Mouse (Mus musculus) regulatory T cell (primary cell): Measurements from ENCODE around the gene Gnb1l.

ENCODE experiments used
- in situ Hi-C: fragments of 300-600 bp; cut with MboI, MseI; formaldehyde crosslinking; loops from one replicate; pipeline ENCODE4 v1.15.1; 2025; ENCODE audit warnings: high pct_unique_total_duplicates

The Gnb1l gene

DNA sequence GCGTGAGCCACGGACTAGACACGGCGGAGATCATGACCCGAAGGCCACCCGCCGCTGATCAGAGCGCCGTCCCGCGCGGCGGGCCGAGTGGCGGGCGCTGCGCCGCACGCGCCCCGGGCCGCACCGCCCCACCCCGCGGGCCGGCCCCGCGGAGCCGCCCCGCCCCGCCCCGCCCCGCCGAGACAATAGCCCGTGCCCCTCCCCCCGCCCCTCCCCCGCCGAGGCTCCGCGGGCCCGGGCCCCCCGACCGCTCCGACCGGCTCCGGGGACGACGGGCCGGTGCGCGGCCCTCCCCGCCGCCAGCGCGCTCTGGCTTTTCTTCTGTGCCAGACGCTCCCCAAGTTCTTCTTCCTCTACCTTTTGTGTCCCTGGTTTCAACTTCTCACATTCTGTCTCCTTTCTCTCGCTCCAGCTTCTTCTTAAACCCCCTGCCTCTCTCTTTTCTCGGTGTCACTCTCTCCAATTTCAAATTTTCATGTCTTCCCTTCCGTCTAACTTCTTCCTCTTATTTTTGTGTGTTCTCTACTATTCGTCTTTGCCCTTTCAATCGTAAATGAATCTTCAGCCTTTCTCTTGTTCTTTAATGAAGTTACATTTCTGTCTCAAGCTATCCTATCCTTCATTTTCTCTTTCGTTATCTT, 88.5 kb downstream of the Gnb1l start:
- in situ Hi-C loops = no loop called here

DNA sequence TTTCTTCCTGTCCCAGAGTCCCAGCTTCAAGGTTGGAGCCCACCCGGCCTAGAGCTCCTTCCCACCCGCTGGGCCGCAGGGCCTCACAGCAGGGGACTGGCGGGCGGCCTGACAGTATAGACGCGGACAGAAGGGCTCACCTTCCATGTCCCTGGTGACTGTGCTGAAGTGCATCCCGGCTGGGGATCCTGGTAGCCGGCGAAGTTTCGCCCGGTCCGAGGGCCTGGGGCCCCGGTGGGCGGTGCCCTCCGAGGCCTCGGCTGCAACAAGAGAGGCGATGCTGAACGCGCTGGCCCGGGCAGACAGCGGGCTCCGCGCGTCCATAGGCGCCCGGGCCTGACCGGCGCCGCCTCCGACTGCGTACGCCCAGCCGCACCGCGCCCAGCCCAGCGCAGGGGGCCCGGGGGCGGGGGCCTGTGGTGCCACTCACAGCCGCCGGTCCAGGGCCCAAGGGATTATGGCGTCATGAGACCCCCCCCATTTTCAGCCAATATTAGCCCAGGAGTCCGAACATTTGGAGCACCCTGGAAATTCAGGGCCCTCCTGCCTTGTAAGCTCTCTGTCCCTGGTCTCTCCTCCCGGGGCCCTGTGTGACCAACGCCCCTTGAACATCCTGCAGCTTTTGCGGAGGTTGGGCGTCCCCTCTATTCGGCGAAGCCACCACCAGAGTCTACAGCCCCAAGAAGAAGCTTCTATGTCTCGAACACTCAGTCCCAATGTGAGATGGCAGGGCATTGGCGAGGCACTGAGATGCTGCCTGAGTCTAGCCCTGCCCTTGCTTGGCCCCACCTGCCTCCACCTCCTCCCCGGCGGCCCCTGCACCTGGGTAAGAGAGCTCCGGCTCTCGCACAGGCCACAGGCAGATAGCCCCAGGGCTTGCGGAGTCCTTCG, 89.6 kb downstream of the Gnb1l start:
- in situ Hi-C loops = no loop called here

DNA sequence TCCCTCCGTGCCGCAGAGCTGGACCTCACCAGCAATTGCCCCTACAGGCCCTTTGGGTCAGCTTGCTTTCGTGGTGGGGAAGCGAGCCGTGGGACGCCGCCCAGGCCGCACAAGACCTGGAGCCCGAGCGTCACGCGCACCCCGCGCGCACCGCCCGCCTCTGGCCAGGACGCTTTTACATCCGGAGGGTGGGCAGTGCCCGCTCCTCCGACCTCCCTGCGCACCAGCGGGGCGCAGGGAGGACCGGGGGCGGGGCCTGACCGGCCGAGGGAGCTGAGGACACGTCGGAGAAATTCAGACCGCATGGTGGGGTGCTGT, 90.2 kb downstream of the Gnb1l start:
- in situ Hi-C loops = no loop called here

DNA sequence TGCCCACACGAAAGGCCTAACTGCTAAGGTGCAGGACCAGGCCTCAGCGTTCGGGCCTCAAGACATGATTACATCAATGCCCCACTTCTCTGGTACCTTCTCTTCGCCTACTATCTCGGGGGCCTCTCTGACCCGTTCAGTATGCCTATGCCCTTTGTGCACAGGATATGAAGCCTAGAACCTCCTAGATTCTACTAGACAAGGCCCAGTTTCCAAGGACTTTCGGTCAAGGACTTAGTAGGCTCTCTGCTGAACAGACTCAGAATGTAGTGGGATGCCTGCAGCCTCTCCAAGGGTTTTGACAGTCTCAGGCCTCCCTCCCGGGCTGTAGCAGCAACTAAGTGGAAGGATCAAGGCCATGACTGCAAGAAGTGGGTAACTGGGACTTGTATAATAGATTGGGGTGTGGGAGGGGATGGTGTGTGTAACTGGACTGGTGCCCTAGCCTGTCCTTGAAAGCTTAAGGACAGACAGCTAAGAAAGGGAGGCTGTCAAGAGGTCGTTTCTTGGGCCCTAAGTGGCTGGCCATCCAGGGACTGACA, 90.6 kb downstream of the Gnb1l start:
- in situ Hi-C loops = no loop called here

DNA sequence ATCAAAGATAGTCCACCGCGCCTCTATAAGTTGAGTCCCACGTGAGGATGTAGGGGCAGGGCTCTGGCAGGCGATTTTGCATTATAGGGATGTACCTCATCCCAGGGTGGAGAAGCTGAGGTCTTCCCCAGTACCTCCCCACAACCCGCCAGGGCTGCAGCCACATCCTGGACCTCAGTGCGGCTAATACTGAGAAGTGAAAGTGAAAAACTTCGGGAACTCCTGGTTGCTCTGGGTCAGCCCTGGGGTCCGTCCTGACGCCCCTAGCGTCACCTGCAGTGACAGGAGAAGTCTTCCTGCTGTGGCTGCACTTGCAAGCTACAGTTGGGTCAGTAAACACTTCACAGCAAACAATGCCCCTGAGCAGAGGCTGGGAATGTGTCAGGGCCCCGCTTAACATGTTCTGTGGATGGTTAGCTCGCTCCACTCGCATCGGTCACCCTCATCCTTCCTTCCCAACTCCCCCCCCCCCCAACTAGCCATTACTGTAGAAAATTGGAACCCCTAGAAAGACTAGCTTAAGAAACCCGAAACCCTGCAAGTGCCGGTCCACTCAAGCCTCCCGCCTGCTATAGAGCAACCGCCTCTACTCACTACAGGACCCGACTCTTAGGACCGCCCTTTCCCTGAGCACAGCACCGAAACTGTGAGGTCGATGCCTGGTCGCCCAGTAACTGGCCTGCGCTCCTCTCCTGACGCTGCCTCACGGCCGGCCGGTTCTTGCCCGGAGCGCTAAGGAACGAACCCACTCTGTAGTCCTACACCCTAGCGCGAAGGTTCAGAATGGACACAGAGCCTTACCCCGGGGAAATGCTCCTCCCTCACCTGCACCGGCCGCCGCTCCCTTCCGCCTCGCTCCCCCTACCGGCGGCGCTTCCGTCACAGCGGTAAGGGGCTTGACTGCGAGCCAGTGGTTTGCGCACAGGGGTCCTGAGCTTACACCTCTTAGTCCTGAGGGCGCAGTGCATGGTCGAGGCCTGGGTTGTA, 91.6 kb downstream of the Gnb1l start, which contains the start of gene Tbx1:
Gene Tbx1 (minus strand): TSS at position 868 of the 987 bp plus-strand sequence.
- in situ Hi-C loops = no loop called here

DNA sequence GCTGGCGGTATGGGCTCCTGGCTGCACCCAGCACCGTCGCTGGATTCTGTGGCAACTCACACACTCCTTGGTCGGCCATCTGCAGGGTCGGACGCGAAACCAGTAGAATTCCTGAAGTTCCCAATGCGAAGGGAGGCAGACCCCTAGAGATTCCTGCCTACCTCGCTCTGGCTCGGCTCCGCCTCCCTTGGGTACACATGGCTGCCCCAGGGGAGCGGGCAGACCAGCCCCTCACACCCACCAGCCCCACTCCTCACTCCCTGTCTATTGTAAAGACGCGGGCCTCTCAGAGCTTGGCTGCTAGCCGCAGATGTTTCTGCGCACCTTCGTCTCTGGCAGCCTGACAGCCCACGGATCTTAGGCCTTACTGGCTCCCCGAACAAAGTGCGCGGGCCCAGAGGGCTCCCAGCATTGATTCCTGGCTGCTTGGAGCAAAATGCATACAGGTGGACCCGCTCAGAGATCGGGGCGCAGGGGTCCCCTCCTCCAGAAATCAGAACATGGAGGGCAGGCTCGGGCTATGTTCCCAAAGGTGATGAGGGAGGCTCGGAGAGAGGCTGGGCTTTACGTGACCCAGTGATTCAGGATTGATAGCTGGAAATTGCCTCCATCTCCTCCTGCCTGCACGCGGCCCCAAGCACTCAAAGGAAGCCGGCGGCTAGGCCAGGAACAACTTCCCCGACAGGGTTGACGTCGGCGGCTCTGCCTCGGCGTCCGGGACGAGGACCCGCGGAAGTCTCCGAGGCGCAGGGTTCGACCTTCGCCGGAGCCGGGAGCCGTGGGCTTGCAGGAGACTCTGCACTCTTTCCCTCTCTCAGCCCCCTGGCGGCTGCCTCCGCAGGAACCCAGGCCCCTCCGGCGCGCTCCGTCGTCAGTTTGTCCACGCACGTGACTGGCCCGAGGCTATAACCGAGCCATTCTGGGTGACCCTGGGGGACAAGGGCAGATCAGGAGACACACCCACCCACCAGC, 92.8 kb downstream of the Gnb1l start:
- in situ Hi-C loops = no loop called here

DNA sequence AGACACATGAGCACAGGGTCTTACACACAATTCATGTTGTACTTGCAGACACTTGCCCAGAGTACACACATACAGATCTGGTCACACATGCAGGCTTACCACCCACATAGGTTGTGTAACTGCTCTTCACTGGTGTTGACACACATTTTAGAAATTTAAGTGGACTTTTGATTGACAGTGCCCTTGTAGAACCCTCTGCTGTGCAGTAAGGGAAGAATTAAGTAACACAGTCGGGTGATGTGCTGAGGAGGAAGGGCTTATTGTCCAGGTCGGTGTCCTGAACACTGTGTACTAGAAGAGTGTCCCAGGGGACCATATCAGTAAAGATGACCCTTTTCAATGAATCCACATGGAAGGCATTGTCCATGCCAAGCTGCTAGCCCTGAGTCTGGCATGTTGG, 95.4 kb downstream of the Gnb1l start:
- in situ Hi-C loops = no loop called here

DNA sequence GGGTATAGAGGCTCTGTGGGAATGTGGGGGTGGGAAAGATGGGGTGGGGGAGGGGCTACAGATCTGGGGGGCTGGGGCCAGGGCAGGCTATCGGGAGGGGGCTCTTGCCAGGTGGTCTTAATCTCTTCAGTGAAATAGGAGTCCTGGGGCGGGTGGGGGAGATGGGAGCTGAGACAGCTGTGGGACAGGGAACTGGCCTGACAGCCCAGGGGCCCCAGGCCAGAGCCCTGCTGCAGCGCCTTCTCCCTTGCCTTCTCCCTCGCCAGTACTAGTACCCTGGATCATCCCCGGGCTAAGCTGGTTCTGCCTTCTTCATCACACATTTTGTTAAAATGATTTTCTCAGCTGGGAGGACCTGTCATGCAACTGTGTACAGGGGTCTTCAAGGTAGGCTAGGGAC, 97.7 kb downstream of the Gnb1l start:
- in situ Hi-C loops = no loop called here

DNA sequence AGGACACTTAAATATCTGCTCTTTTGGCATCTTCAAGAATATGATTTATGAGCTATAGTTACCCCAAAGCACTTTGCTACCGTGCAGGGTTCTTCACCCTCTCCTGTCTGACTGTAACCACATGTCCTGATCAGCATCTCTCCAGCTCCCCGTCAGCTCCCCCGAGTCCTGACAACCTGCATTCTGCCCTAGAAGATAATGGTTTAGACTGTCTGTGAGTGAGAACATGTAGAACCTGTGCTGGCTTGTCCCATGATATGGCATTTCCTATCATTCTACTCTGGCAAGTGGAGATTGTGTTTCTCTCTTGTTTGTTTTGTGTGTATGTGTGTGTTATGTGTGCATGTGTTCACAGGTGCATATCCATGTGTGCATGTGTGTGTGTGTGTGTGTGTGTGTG, 99.5 kb downstream of the Gnb1l start:
- in situ Hi-C loops = no loop called here

DNA sequence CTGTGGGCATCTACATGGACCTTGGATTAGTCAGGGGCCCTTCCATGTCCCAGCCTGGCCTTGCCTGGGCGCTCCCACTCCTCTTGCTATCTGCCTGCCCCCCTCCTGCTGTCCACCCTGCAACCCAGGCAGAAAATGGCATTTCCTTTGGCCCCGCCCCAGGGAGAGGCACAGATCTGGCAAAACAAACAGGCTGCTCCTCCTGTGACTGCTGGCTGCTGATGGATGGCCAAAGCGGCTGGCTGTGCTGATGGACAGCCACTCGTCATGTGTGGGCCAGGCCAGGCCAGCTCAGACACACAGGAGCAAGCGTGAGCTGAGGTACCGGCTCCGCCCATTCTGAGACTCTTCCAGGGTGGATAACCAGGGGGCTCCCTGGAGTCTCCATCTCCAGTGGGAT, 102.9 kb downstream of the Gnb1l start:
- in situ Hi-C loops = no loop called here

DNA sequence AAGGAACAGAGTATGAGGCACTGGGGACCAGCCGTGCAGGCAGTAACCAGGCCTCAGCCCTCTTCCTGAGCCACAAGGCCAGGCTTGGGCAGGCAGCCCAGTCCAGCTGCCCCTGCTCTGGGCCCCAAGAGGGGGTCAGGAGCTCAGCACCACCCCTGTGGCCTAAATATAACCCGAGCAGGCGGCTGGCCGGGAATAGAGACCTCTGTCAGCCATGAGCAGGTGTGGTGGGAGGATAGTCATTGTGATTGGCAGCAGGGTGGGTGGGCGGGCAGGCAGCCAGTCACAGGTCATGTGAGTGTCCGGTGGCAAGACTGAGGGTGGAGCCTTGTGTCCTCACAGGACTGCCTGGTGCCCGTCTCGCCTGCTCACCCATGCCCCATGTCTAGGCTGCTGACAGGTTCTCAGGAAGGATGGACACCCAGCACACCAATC, 105.8 kb downstream of the Gnb1l start:
- in situ Hi-C loops = no loop called here

DNA sequence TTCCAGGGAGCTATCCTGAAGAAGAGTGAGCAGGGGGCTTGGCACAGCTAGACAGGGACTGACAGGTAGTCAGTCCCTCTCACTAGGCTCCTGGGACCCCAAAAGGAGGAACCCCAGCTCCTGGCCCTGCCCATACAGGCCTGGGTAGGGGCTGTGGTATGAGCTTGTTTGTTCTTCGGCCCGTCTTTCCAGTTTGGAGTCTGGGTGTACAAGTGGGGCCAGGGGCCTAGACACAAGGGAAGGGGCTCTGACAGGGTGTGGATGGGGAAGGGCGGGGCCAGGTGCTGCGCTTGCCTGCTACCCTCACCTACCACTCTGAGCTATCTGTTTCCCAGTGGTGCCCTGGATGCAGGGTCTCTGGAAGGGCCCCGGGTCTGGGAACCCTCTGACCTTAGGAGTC, 107.2 kb downstream of the Gnb1l start:
- in situ Hi-C loops = no loop called here

DNA sequence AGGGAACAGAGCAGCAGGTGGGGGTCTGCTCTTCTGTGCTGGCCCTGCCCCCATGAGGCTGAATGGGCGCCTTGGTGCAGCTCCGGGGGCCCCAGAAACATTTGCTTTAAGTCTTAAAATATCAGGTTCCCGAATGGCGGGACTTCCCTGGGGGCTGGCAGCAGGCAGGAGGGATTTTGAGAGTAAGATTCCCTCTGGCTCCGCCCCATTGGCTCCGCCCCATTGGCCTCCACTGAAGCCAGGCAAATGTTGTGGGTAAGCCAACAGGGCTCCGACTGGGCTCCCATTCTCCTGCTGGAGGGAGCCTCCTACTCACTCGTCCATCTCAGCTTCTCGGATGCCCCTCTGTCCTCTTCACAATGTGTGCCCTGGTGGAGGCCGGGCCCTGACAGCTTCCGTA, 109.7 kb downstream of the Gnb1l start:
- in situ Hi-C loops = no loop called here

DNA sequence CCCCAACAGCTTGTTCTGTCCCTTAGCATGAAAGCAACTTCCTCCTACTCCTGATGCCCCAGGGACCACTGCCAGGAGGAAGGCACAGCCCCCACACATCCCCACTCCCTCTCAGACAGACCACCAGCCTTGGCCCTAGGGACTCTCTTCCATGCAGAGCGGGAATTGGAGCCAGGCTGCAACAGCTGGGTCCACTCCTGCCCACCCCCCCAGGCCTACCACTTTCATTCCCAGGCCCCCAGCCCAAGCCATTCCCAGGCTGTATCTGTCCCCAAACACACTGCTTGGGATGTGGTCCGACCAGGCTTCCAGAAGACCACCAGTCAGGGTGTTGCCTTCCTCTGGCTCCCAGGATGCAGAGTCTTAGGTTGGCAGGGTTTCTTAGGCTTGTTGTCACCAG, 110.6 kb downstream of the Gnb1l start:
- in situ Hi-C loops = no loop called here

DNA sequence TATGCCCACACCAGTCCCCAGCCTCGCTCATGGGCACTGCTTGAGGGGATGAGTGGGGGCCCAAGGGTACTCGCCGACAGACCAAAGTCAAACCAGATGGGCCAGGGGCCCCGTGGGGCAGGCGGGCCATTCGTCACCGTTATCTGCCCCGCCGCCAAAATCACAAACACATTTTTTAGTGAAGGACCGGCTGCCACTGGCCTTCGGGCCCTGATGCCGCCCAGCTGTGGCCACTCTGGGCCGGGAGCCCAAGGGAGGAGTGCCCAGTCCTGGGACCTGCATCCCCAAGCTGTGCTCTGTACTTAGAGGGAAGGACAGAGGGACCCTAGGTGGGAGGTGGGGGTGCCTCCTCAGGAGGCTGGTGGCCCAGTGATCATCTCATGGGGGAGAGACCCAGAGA, 113.2 kb downstream of the Gnb1l start:
- in situ Hi-C loops = no loop called here

DNA sequence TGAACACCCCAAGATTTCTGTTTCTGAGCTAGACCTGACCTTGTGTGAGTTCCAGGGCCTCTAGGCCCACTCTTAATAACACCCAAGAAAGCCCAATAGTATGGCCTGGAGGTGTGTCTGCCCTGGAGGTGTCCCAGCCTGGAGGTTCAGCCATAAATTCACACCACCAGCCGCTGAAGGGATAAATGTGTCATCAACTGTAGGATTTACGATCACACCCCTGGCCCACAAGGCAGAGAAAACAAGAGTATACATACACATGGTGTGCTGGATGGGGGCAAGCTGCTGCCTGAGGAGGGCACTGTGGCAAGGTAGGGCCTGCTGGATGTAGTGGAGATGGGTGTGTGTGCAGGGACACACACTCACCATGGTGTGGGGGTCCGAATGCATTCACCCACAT, 114.8 kb downstream of the Gnb1l start:
- in situ Hi-C loops = no loop called here
